Comparison of ENCODE assay signal across 16 mouse cellular contexts in the genomic region with DNA sequence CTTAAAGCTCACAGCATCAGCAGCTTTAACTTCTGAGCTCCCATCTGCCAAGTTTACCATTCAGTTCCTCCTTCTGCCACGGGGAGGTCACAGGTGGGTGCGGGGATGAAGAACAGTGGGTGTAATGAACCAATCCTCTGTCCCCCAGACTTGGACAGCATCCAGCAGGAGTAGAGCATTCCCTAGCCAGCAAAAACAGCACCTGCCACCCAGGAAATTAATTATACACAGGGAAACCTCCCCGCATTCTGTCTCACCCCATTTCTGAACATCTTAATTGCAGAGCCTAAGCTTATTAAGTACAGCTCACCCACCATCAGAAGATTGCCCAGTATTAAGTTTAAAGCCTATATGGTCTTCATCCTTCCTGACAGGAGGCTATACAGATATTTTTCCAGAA.
DNase-seq lines count a peak whose midpoint lies in the region; ATAC-seq lines count a peak whose summit lies in the region.
"Had no signal": no experiment of that assay in that cellular context is flagged by ENCODE, and none has a peak within 500 bp of the region (broad histone marks: within the 10 kb centered on the region; RNA-seq: fewer than 3 reads in every experiment).

No protein-coding gene starts in this region.

- WGBS in forebrain, embryonic 11.5 days, result 42% methylated on average over 3 of the region's 3 CpGs
- 73% methylated on average over 3 of the region's 3 CpGs for WGBS in forebrain, embryonic 10.5 days
- WGBS in neural tube, embryonic 13.5 days, result 21% methylated on average over 3 of the region's 3 CpGs
- WGBS in limb, embryonic 10.5 days, result 85% methylated on average over 3 of the region's 3 CpGs

- H3K27ac ChIP-seq in forebrain, embryonic 11.5 days (ENCODE audit: low read depth, low read length), result no peak overlapping the region
- no peak overlapping the region for H3K27ac ChIP-seq in forebrain, embryonic 10.5 days
- 0 out of 2 replicates have a peak overlapping the region, but pooled peaks have one; percentile 46 for H3K27ac ChIP-seq in neural tube, embryonic 13.5 days (replicated peaks)
- H3K27ac ChIP-seq in limb, embryonic 10.5 days, result no peak overlapping the region
- H3K27ac ChIP-seq: heart, embryonic 13.5 days; liver, embryonic 15.5 days had no signal

- no peak overlapping the region for H3K4me3 ChIP-seq in forebrain, embryonic 11.5 days (ENCODE audit: low read depth, low read length)
- H3K4me3 ChIP-seq in forebrain, embryonic 10.5 days, result no peak overlapping the region
- no peak overlapping the region for H3K4me3 ChIP-seq in neural tube, embryonic 13.5 days
- H3K4me3 ChIP-seq in limb, embryonic 10.5 days, result no peak overlapping the region
- H3K4me3 ChIP-seq: heart, embryonic 13.5 days; liver, embryonic 15.5 days had no signal

- H3K4me1 ChIP-seq in forebrain, embryonic 11.5 days (replicated peaks; ENCODE audit: control insufficient read depth, insufficient read depth, low read length), result peaks cover 2% of the 10 kb centered on the region; the same call in 1 of the 2 replicates
- peaks cover 32% of the 10 kb centered on the region for H3K4me1 ChIP-seq in forebrain, embryonic 10.5 days
- H3K4me1 ChIP-seq in neural tube, embryonic 13.5 days (replicated peaks), result peaks cover 39% of the 10 kb centered on the region
- no peaks in the 10 kb centered on the region for H3K4me1 ChIP-seq in limb, embryonic 10.5 days
- H3K4me1 ChIP-seq: heart, embryonic 13.5 days; liver, embryonic 15.5 days had no signal

- H3K4me2 ChIP-seq in forebrain, embryonic 11.5 days (ENCODE audit: low read depth, low read length, severe bottlenecking), result no peak overlapping the region
- H3K4me2 ChIP-seq in neural tube, embryonic 13.5 days, result 0 out of 2 replicates have a peak overlapping the region, but pooled peaks have one; percentile 2
- H3K4me2 ChIP-seq: heart, embryonic 13.5 days; liver, embryonic 15.5 days had no signal

- no peak overlapping the region for H3K9ac ChIP-seq in forebrain, embryonic 11.5 days (ENCODE audit: low read length)
- no peak overlapping the region for H3K9ac ChIP-seq in neural tube, embryonic 13.5 days
- H3K9ac ChIP-seq: heart, embryonic 13.5 days; liver, embryonic 15.5 days had no signal

- H3K9me3 ChIP-seq in forebrain, embryonic 11.5 days (ENCODE audit: control insufficient read depth, low read length), result no peaks in the 10 kb centered on the region
- H3K9me3 ChIP-seq in forebrain, embryonic 10.5 days, result no peaks in the 10 kb centered on the region
- H3K9me3 ChIP-seq in neural tube, embryonic 13.5 days, result no peaks in the 10 kb centered on the region
- H3K9me3 ChIP-seq in limb, embryonic 10.5 days (replicated peaks), result no peaks in the 10 kb centered on the region
- H3K9me3 ChIP-seq: heart, embryonic 13.5 days; liver, embryonic 15.5 days had no signal

- ATAC-seq in forebrain, embryonic 11.5 days (replicated peaks; ENCODE audit: low FRiP score), result peak; percentile 78
- peak; percentile 61; the same call in 1 of the 2 replicates for ATAC-seq in neural tube, embryonic 13.5 days (ENCODE audit: low read depth)

- H3K36me3 ChIP-seq in forebrain, embryonic 11.5 days (ENCODE audit: control insufficient read depth, insufficient read depth, low read length), result no peaks in the 10 kb centered on the region
- H3K36me3 ChIP-seq in forebrain, embryonic 10.5 days (replicated peaks), result no peaks in the 10 kb centered on the region
- H3K36me3 ChIP-seq in neural tube, embryonic 13.5 days, result no peaks in the 10 kb centered on the region
- no peaks in the 10 kb centered on the region for H3K36me3 ChIP-seq in limb, embryonic 10.5 days
- H3K36me3 ChIP-seq: heart, embryonic 13.5 days; liver, embryonic 15.5 days had no signal

- DNase-seq in forebrain, embryonic 11.5 days (ENCODE audit: low spot score), result peak; percentile 54
- DNase-seq in forebrain, embryonic 10.5 days (ENCODE audit: extremely low spot score, low spot score), result no peak
- DNase-seq in neural tube, embryonic 10.5 days (ENCODE audit: extremely low spot score, low spot score), result no peak
- peak; percentile 35 for DNase-seq in kidney, postnatal 10 days
- DNase-seq in retina, postnatal 1 day, result peak; percentile 90
- DNase-seq in ovary, postnatal 36 days (ENCODE audit: low spot score), result no peak
- no peak for DNase-seq in limb, embryonic 10.5 days (ENCODE audit: low spot score)
- DNase-seq: adrenal gland, postnatal 25 days; cerebellum, adult 18-20 months; gastrocnemius, postnatal 25 days; lung, postnatal 4 days; right cerebral cortex, adult 18-20 months; thymus, postnatal 14 days had no signal

- no peaks in the 10 kb centered on the region for H3K27me3 ChIP-seq in forebrain, embryonic 11.5 days (ENCODE audit: control insufficient read depth, insufficient read depth, low read length)
- peaks cover 12% of the 10 kb centered on the region for H3K27me3 ChIP-seq in forebrain, embryonic 10.5 days (ENCODE audit: poor library complexity, severe bottlenecking)
- H3K27me3 ChIP-seq in neural tube, embryonic 13.5 days, result no peaks in the 10 kb centered on the region
- H3K27me3 ChIP-seq in limb, embryonic 10.5 days (ENCODE audit: low read depth, poor library complexity, severe bottlenecking), result no peaks in the 10 kb centered on the region
- H3K27me3 ChIP-seq: heart, embryonic 13.5 days; liver, embryonic 15.5 days had no signal

Comparison
In these comparisons a context has a peak if more than half of its experiments do, and no peak if none do; other contexts are left out.
1. DNase-seq: peak in forebrain, embryonic 11.5 days (single experiment), kidney, postnatal 10 days (single experiment) and retina, postnatal 1 day (single experiment); none in forebrain, embryonic 10.5 days (single experiment), neural tube, embryonic 10.5 days (single experiment), ovary, postnatal 36 days (single experiment) and limb, embryonic 10.5 days (single experiment).